Mouse (Mus musculus) lung, postnatal 36 days (tissue): ENCODE results near the gene Vgll4.
"Not testable (repeated sequence)": the region's sequence is repeated elsewhere in the genome, so short reads cannot be mapped to it uniquely, and the experiment has no call there.

Experiments used
- DNase-seq: peaks from one replicate; pipeline ENCODE4 v3.0.0; 2022; ENCODE audit warnings: mixed read lengths

Vgll4 gene

DNA sequence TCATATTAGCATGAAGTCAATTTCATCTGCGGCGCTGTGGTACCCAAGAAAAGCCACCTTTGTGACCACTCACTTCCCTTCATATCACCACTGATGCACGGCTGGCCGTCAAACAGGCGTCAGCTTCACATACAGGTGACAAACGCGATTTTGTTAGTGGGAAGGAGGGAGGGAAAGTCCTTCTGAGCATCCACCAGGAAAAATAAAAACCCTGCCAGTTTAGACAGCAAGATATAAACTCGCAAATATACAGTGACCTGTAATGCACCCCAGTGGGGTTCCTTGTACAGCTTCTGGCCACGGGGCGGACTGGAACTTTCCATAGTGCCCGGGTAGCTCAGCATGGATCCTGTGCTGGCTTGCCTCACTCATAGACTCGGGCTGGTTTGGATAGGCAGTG lies 78.0 kb downstream of the Vgll4 start:
- no peak for DNase-seq

- no peak for DNase-seq
Measured at GRCm38 (mm10) chr6:114891272-114891671, 78.5 kb downstream of the Vgll4 start.

- DNase-seq = peak; percentile 95
Measured at GRCm38 (mm10) chr6:114890411-114891115, 79.2 kb downstream of the Vgll4 start.

GRCm38 (mm10) chr6:114889971-114890370 lies 79.8 kb downstream of the Vgll4 start:
- DNase-seq = not testable (repeated sequence)

DNA sequence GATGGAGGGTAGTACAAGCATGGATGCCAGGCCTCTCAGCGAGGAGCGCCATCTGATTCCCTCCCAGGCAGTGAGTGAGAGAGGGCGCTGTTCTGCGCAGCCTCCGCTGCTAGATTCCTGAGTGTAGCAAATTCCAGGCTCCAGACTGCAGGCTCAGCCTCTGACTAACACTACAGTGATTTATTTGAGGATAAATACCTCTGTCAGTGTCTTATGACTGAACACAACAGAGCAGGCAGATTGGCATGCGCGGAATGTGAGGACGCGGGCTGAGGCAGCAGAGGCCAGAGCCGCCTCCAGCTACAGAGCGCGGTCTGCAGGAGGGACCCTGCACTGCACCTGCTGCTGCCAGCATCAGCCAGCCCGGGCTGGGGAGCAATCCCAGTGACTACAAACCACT lies 80.9 kb downstream of the Vgll4 start:
- peak; percentile 86 for DNase-seq

DNA sequence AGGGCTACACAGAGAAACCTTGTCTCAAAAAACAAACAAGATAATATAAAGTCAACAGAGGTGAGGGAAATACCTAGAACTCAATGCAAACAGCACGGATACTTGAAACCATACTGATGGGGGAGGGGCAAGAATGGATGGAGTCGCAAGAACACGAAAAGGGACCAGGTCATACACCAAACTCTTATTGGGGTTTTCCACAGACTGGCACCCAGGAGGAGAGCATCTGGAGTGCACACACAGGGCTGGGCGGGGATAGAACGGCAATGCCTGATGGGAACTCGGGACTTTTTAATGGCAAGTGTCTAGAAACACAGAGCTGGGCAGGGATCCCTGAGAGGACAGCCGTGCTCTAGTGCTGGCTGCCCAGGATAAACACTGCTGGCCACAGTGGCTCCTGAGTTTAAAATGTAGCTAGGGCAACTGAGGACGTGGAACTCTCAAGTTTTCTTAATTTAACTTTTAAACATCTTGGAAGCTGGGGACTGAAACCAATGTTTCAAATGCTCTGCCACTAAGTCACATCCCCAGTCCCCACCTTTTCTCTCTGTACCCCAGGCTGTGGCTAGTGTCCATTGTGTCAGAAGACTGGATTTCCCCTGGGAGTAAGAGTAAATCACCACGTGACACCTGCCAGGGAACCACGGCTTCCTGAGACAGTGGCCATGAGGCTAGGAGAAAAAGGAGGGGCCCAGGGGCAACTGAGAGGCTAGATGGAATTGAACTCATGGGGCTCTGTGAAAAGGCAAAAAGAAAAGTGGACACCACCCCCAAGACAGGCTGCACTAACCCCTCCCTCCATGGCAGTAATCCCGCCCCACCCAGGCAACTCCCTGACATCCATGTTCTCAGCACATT lies 83.1 kb downstream of the Vgll4 start:
- no peak for DNase-seq

GRCm38 (mm10) chr6:114886012-114886411 lies 83.8 kb downstream of the Vgll4 start:
- no peak for DNase-seq

- no peak for DNase-seq
Measured at GRCm38 (mm10) chr6:114885129-114885528, 84.7 kb downstream of the Vgll4 start.

- peak; percentile 83 for DNase-seq
Measured at GRCm38 (mm10) chr6:114883261-114883740, 86.5 kb downstream of the Vgll4 start.

GRCm38 (mm10) chr6:114882675-114883074 lies 87.1 kb downstream of the Vgll4 start:
- no peak for DNase-seq

DNA sequence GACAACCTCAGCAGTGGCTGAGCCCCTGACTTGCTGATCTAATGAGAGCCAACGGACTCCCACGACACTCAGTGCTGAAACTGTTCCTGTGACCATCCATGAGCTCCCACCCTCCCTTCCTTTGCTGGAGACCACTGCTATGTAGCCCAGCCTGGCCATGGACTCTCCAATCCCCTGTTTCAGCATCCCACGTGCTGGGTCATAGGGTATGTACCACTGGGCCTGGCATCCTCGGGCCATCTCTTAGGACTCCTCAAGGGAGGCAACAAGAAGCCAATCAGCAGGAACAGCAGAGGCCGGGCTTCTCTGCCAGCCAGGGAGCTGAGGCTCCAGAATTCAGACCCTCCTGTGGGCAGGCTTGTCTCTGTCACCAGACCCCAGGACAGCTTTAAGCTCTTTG lies 87.6 kb downstream of the Vgll4 start:
- no peak for DNase-seq

DNA sequence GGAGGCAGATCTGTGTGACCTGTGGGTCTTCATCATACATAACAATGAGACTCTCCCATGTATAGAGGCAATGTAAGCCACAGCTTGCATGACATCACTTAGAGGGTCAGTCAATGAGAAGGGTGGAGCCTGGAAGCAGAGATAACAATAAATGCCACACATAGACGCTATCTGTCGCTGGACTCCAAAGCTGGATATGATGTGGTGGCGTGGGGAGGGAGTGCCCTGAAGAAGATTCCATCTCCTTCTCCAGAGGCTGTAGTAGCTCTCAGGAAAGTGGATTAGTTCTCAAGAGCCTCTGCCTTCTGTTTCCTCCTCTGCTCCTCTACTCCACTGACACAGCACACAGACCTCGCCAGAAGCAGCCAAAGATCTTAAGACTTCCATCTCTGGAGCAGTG lies 89.0 kb downstream of the Vgll4 start:
- DNase-seq = no peak

DNA sequence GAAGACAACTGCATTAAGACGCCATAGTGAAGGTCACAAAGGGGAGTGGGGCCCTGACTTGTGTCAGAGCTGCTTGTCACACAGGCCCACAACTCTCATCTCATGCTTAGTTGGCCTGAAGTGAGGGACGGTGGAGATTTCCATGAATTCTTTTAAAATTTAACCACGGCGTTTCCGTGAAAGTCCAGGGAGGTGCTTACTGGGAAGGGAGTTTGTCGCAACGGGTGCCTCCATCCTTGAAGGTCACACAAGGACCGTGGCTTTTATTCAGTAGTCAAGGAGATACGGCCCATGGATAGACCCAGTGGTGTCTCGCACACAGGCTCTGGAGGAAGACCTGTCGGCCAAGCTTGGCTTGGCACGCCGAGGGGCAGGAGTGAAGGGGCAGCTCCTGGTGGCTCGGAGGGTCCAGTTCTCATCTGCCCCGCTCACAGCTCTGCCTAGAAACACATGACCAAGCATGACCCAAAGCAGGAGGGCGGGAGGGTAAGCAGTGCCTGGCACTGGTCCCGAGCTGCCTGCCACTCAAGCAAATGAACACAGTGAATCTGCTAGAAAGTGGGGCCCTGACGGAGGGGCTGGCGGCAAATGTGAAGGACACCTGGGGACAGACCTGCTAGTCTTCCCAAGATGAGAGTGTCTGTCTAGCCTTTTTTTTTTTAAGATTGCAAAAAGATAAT lies 90.8 kb downstream of the Vgll4 start:
- DNase-seq = no peak

DNA sequence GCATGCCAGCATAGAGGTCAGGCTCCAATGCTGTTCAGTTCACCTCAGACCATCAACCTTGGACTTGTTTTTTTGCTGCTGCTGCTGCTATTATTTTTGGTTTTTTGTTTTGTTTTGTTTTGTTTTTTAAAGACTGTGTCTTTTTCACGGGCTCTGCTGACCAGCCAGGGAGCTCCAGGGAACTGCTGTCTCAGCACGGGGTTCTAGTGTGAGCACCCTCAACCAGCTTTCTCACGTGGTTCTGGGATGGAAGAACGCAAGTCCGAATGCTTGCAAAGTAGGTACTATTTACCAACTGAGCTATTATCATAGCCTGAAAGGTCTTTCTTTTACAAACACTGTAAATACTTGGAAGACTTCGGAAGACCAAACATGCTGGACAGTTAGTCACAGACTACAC lies 93.2 kb downstream of the Vgll4 start:
- no peak for DNase-seq

GRCm38 (mm10) chr6:114876033-114876432 lies 93.8 kb downstream of the Vgll4 start:
- no peak for DNase-seq

- DNase-seq = peak; percentile 95
Measured at GRCm38 (mm10) chr6:114875018-114875558, 94.7 kb downstream of the Vgll4 start.

GRCm38 (mm10) chr6:114874138-114874928 lies 95.5 kb downstream of the Vgll4 start:
- DNase-seq = no peak

DNA sequence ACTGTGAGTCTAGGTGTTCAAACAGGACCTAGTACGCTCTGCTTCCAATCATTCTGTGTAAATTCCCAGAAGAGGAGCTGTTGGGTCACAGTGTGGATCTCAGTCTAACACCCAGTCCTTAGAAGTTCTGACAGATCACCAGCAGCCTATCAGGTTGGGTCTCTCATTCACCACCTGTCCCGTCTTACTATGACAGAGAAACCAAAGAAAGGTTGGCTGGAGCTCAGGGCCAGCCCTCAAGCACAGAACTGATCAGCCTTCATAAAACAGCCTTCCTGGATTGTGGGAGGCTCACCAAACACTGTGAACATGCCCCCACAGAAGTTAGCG lies 96.0 kb downstream of the Vgll4 start:
- no peak for DNase-seq

DNA sequence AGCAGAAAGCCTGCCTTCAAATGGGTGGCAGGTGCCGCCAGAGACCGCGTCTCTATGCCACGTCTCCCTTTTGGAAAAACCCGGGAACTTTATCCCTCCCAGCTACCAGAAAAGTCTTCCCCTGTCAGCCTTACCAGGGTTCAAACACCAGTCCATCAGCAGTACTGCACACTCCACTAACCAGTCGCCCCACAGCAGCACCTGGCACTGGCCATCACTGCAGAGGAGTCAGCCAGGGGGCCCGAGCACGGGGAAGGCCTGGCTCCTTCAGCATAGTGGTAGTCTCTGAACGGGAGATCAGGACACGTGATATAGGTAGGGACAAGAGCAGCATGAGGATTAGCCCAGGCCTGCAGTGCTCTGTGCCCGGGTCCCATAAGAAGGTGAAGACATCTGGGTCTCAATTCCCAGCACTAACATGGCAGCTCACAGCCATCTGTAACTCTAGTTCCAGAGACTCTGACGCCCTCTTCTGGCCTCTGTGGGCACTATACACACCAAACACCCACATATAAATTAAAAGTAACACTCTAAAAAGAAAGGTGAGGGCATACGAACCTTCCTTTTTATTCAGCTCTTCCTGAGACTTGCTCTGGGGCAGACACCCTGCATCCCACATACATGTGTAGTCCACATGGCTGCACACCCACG lies 98.7 kb downstream of the Vgll4 start:
- no peak for DNase-seq

- DNase-seq = no peak
Measured at GRCm38 (mm10) chr6:114869501-114870076, 100.2 kb downstream of the Vgll4 start.

- DNase-seq = no peak
Measured at GRCm38 (mm10) chr6:114868656-114869055, 101.1 kb downstream of the Vgll4 start.

DNA sequence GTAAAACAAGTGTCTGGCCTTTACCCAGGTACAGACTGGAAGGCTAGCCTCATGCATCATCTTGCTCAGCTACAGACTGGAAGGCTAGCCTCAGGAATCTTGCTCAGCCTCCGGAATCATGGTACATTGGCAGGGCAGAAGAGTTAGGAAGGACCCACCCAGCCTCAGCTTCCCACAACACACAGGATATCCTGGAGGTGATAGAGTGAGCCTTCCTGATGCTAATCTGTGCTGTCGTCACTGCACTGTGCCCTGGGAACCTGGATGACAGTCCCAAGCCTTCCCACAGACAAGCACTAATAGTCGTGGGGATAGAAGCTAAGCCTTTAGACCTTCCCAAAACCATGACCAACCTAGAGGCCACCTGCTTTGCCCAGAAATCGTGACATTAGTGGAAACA lies 103.2 kb downstream of the Vgll4 start:
- DNase-seq = peak; percentile 80
